Mouse (Mus musculus): ENCODE results near the gene Ank3.

GRCm38 (mm10) chr10:69746730-69747129, 348.2 kb downstream of the Ank3 start:
- no peak for TF ChIP-seq POLR2A (IDR thresholded peaks at IDR 0.05; ENCODE audit: extremely low read depth, insufficient read depth, low read length)
- no peak for TF ChIP-seq CTCF (IDR thresholded peaks at IDR 0.05; ENCODE audit: low read depth, low read length)

Data from liver, adult 2 months (tissue).